Mouse (Mus musculus) midbrain, embryonic 14.5 days (tissue): ENCODE results near the gene Slc6a2. TPM values are rescaled to one million over a fixed set of nuclear protein-coding genes. Genes with fewer than 3 reads are reported as not detected.

ENCODE experiments used
- ATAC-seq: fragments of 200-750 bp; cut with Nextera tagmentation; 2 replicates; pipeline ENCODE4 v1.8.0; 2017; ENCODE audit warnings: moderate number of reproducible peaks, moderate library complexity; ENCODE audit not compliant: low FRiP score, low TSS enrichment
- DNase-seq: peaks from one replicate; pipeline ENCODE4 v3.0.0-alpha.2; 2015
- H3K27ac ChIP-seq: fragments of 300-500 bp; sonication (generic); replicated peaks from 2 replicates; pipeline ENCODE4 v1.5.1; 2014; ENCODE audit warnings: mild to moderate bottlenecking, low read depth, low read length, moderate library complexity
- H3K27me3 ChIP-seq: fragments of 300-500 bp; sonication (generic); 2 replicates; pipeline ENCODE4 v1.6.1; 2014; ENCODE audit warnings: low read length, control low read depth, mixed read lengths; ENCODE audit not compliant: control insufficient read depth, insufficient read depth
- H3K36me3 ChIP-seq: fragments of 300-500 bp; sonication (generic); 2 replicates; pipeline ENCODE4 v1.6.1; 2014; ENCODE audit warnings: low read length, control low read depth; ENCODE audit not compliant: control insufficient read depth, insufficient read depth
- H3K4me1 ChIP-seq: fragments of 300-500 bp; sonication (generic); 2 replicates; pipeline ENCODE4 v1.6.1; 2014; ENCODE audit warnings: mild to moderate bottlenecking, antibody characterized with exemption, low read length, control low read depth; ENCODE audit not compliant: control insufficient read depth, insufficient read depth
- H3K4me2 ChIP-seq: fragments of 300-500 bp; sonication (generic); 2 replicates; pipeline ENCODE4 v1.6.1; 2014; ENCODE audit warnings: mild to moderate bottlenecking, low read length, moderate library complexity
- H3K4me3 ChIP-seq: fragments of 300-500 bp; sonication (generic); replicated peaks from 2 replicates; pipeline ENCODE4 v1.5.1; 2014; ENCODE audit warnings: low read depth, low read length
- H3K9ac ChIP-seq: fragments of 300-500 bp; sonication (generic); replicated peaks from 2 replicates; pipeline ENCODE4 v1.6.1; 2014; ENCODE audit warnings: mild to moderate bottlenecking, low read length, moderate library complexity
- H3K9me3 ChIP-seq: fragments of 300-500 bp; sonication (generic); 2 replicates; pipeline ENCODE4 v1.6.1; 2016; ENCODE audit warnings: low read length, control low read depth, mixed read lengths; ENCODE audit not compliant: control insufficient read depth
- WGBS: fragments of 180-500 bp; shearing (Covaris S2); extraction: QIAGEN DNeasy Blood & Tissue Kit; methylation state at CpG from one replicate; pipeline ENCODE4 v1.1.7; 2014; 5-methylcytosine and 5-hydroxymethylcytosine counted together
- microRNA-seq: library from miRNA; unstranded; fragments of <30 nt; microRNA quantifications from one replicate; pipeline ENCODE4, GENCODE M21; 2016
- polyA plus RNA-seq: library from polyadenylated mRNA; unstranded; fragments of >200 nt; fragmentation: Nextera tagmentation; extraction: Ambion mirVana; gene quantifications from 2 replicates; pipeline ENCODE4 v1.2.1, GENCODE M21; 2014

Gene Slc6a2
- polyA plus RNA-seq, 1 experiment from 2014 or later = 2.4 TPM

GRCm38 (mm10) chr8:93040776-93041567 is 81.1 kb downstream of the Slc6a2 start:
- no peak overlapping the region for H3K4me3 ChIP-seq
- DNase-seq = no peak
- H3K4me2 ChIP-seq = no peak overlapping the region
- H3K27ac ChIP-seq = no peak overlapping the region
- no peaks in the 10 kb centered on the region for H3K27me3 ChIP-seq
- 85% methylated on average over 4 of the region's 4 CpGs for WGBS
- H3K9ac ChIP-seq = no peak overlapping the region
- H3K36me3 ChIP-seq = no peaks in the 10 kb centered on the region
- no peaks in the 10 kb centered on the region for H3K4me1 ChIP-seq
- ATAC-seq = no peak
- no peaks in the 10 kb centered on the region for H3K9me3 ChIP-seq

GRCm38 (mm10) chr8:93043083-93043482 is 83.2 kb downstream of the Slc6a2 start:
- DNase-seq = no peak
- H3K9me3 ChIP-seq = no peaks in the 10 kb centered on the region
- H3K9ac ChIP-seq = no peak overlapping the region
- no peaks in the 10 kb centered on the region for H3K36me3 ChIP-seq
- no peak overlapping the region for H3K4me2 ChIP-seq
- no peak for ATAC-seq
- H3K4me1 ChIP-seq = no peaks in the 10 kb centered on the region
- no peak overlapping the region for H3K27ac ChIP-seq
- 49% methylated on average over 1 of the region's 1 CpGs for WGBS
- H3K27me3 ChIP-seq = no peaks in the 10 kb centered on the region
- no peak overlapping the region for H3K4me3 ChIP-seq

GRCm38 (mm10) chr8:93048092-93048491 is 88.2 kb downstream of the Slc6a2 start, which contains the start of gene Ces1a:
Ces1a (minus strand) TSS chr8:93048192.
- no peak within 1 kb of the TSS for H3K27ac ChIP-seq
- H3K4me1 ChIP-seq = no peaks in the 10 kb centered on the region
- no peaks in the 10 kb centered on the region for H3K9me3 ChIP-seq
- WGBS = 84% methylated on average over 3 of the region's 3 CpGs
- H3K4me3 ChIP-seq = no peak within 1 kb of the TSS
- H3K9ac ChIP-seq = no peak within 1 kb of the TSS
- no peak within 1 kb of the TSS for H3K4me2 ChIP-seq
- DNase-seq (no peak), ATAC-seq (no peak)
- no peaks in the 10 kb centered on the region for H3K36me3 ChIP-seq
- no peaks in the 10 kb centered on the region for H3K27me3 ChIP-seq

- no peaks in the 10 kb centered on the region for H3K27me3 ChIP-seq
- no peaks in the 10 kb centered on the region for H3K36me3 ChIP-seq
- H3K4me1 ChIP-seq = no peaks in the 10 kb centered on the region
- no peak overlapping the region for H3K9ac ChIP-seq
- H3K4me2 ChIP-seq = no peak overlapping the region
- H3K9me3 ChIP-seq = no peaks in the 10 kb centered on the region
- WGBS = 78% methylated on average over 4 of the region's 4 CpGs
- no peak overlapping the region for H3K27ac ChIP-seq
- DNase-seq = no peak
- ATAC-seq = no peak
- no peak overlapping the region for H3K4me3 ChIP-seq
Observed at GRCm38 (mm10) chr8:93048510-93049416, 88.9 kb downstream of the Slc6a2 start.

Small RNA genes within 50 kb of the gene (microRNA-seq; reads per million reads assigned to microRNA genes)
- gene Gm22151 = not detected

Other genes with a start within 250 kb of the Slc6a2 start
- gene Mmp2, start 132.8 kb upstream of the Slc6a2 start, polyA plus RNA-seq = 8.6 and 22.2 TPM in 2 replicates
- 6.8 and 7.1 TPM in 2 replicates for gene Lpcat2, start 104.7 kb upstream of the Slc6a2 start, polyA plus RNA-seq
- gene Capns2, start 58.7 kb upstream of the Slc6a2 start, polyA plus RNA-seq = 0.29 and 0.30 TPM in 2 replicates
- not detected in 2 replicates for gene Ces1a, start 88.1 kb downstream of the Slc6a2 start, polyA plus RNA-seq
- not detected in 2 replicates for gene Ces1b, start 119.9 kb downstream of the Slc6a2 start, polyA plus RNA-seq
- gene Ces1c, start 171.2 kb downstream of the Slc6a2 start, polyA plus RNA-seq = not detected in 2 replicates
- 0.55 TPM in 1 of 2 replicates, not detected in the other for gene Ces1d, start 237.8 kb downstream of the Slc6a2 start, polyA plus RNA-seq